Mouse (Mus musculus) G1E (cell line): Measurements from ENCODE around the gene Ybx1.

Source experiments
- CTCF ChIP-seq: IDR thresholded peaks from 2 replicates; pipeline ENCODE4 v1.5.1; 2012; ENCODE audit warnings: low read depth, low read length, inconsistent platforms, mixed read lengths
- GATA1 ChIP-seq: IDR thresholded peaks from 2 replicates; pipeline ENCODE4 v1.6.1; 2012; ENCODE audit warnings: borderline replicate concordance, low read length, inconsistent platforms, mixed read lengths
- GATA2 ChIP-seq: IDR thresholded peaks from 2 replicates; pipeline ENCODE4 v1.6.1; 2012; ENCODE audit warnings: low read depth, low read length, inconsistent platforms, borderline replicate concordance
- TAL1 ChIP-seq: conservative IDR thresholded peaks from 2 replicates; pipeline ENCODE4 v1.6.1; 2012; ENCODE audit warnings: low read depth, low read length, inconsistent platforms, mixed read lengths

- TF ChIP-seq CTCF (no peak), GATA2 (no peak), TAL1 (no peak), GATA1 (no peak)
Observed at GRCm38 (mm10) chr4:119284861-119285260, 9.5 kb downstream of the Ybx1 start.
